Mouse (Mus musculus) kidney, postnatal 0 days (tissue): ENCODE data around the gene Padi3. TPM values are rescaled to one million over a fixed set of nuclear protein-coding genes. Genes with fewer than 3 reads are reported as not detected.

ENCODE experiments used
- ATAC-seq: fragments of 200-750 bp; cut with Nextera tagmentation; replicated peaks from 2 replicates; pipeline ENCODE4 v1.8.0; 2017; ENCODE audit warnings: low read depth, moderate number of reproducible peaks, moderate TSS enrichment, moderate library complexity; ENCODE audit not compliant: low FRiP score
- DNase-seq: peaks from one replicate; pipeline ENCODE4 v3.0.0-alpha.2; 2016; ENCODE audit warnings: low spot score
- H3K27ac ChIP-seq: fragments of 300-500 bp; sonication (generic); 2 replicates; pipeline ENCODE4 v1.5.1; 2014; ENCODE audit warnings: mild to moderate bottlenecking
- H3K27me3 ChIP-seq: fragments of 300-500 bp; sonication (generic); 2 replicates; pipeline ENCODE4 v1.6.1; 2014; ENCODE audit warnings: low read length, mixed read lengths; ENCODE audit not compliant: insufficient read depth
- H3K36me3 ChIP-seq: fragments of 300-500 bp; sonication (generic); 2 replicates; pipeline ENCODE4 v1.6.1; 2014; ENCODE audit warnings: low read length, mixed read lengths; ENCODE audit not compliant: insufficient read depth
- H3K4me1 ChIP-seq: fragments of 300-500 bp; sonication (generic); replicated peaks from 2 replicates; pipeline ENCODE4 v1.6.1; 2014; ENCODE audit warnings: antibody characterized with exemption, low read length, mixed read lengths; ENCODE audit not compliant: insufficient read depth
- H3K4me2 ChIP-seq: fragments of 300-500 bp; sonication (generic); 2 replicates; pipeline ENCODE4 v1.6.1; 2014; ENCODE audit warnings: mild to moderate bottlenecking, low read length, moderate library complexity, mixed read lengths
- H3K4me3 ChIP-seq: fragments of 300-500 bp; sonication (generic); replicated peaks from 2 replicates; pipeline ENCODE4 v1.5.1; 2014; ENCODE audit warnings: low read depth, low read length
- H3K9ac ChIP-seq: fragments of 300-500 bp; sonication (generic); 2 replicates; pipeline ENCODE4 v1.6.1; 2014; ENCODE audit warnings: low read depth, low read length
- H3K9me3 ChIP-seq: fragments of 300-500 bp; sonication (generic); replicated peaks from 2 replicates; pipeline ENCODE4 v1.6.1; 2016; ENCODE audit warnings: low read length, inconsistent platforms, mixed read lengths
- CTCF ChIP-seq: IDR thresholded peaks from 2 replicates; pipeline ENCODE4 v1.5.1; 2016; ENCODE audit warnings: antibody characterized with exemption, low read depth, mild to moderate bottlenecking, moderate library complexity
- WGBS: fragments of 180-500 bp; shearing (Covaris S2); extraction: QIAGEN DNeasy Blood & Tissue Kit; methylation state at CpG from one replicate; pipeline ENCODE4 v1.1.7; 2014; 5-methylcytosine and 5-hydroxymethylcytosine counted together
- polyA plus RNA-seq: library from polyadenylated mRNA; unstranded; fragments of >200 nt; fragmentation: Nextera tagmentation; extraction: Ambion mirVana; gene quantifications from 2 replicates; pipeline ENCODE4 v1.2.1, GENCODE M21; 2015

Padi3 gene
- polyA plus RNA-seq, 1 experiment from 2014 or later, result 0.08 TPM

DNA sequence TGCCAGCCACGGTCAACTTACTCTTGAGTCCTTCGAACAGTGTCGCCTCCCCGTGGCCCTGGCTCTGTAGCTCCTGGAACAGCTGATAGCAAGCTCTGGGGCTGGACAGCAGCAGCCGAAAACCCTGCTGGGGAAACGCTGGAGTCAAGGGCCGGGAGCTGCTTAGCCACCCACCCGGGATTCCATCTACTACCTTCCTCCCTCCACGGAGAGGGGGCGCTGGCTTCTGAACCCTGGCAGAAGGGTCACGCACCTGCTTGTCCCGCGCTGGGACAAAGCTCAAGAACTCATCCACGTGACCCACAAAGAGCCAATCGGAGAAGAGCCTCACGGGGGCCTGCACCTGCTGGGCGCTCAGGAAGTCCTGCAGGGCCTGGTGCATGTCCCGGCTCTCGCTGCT, 60.1 kb downstream of the Padi3 start:
- H3K4me3 ChIP-seq, result no peak overlapping the region
- TF ChIP-seq CTCF, result peak; percentile 33; the same call in 1 of the 2 replicates
- 0 out of 2 replicates have a peak overlapping the region, but pooled peaks have one; percentile 19 for H3K9ac ChIP-seq
- H3K27me3 ChIP-seq, result no peaks in the 10 kb centered on the region
- DNase-seq, result peak; percentile 35
- H3K36me3 ChIP-seq, result no peaks in the 10 kb centered on the region
- no peak overlapping the region for H3K27ac ChIP-seq
- H3K4me1 ChIP-seq, result no peaks in the 10 kb centered on the region
- peak overlapping the region; percentile 36; the same call in 1 of the 2 replicates for H3K4me2 ChIP-seq
- no peaks in the 10 kb centered on the region for H3K9me3 ChIP-seq
- 13% methylated on average over 19 of the region's 19 CpGs for WGBS
- peak; percentile 64; the same call in 1 of the 2 replicates for ATAC-seq

DNA sequence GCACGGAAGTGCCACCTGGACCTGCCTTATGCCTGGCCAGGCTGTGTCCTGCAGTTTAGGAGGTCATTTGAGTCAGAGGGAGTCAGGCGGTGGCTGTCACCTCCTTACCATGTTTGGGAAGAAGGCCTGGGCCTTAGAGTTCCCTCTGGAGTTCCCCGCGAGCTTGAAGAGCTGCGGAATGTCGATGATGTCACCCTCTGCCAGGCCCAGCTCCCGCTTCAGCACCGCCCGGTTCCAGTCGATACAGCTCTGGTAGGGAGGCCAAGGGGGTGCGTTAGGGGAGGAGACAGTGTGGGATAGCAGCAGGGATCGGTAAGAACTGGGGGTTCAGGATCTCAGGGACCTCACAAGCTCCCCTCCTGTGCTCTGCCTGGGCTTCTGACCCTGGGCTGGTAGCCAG, 62.5 kb downstream of the Padi3 start:
- Histone ChIP-seq H3K4me3 (no peak overlapping the region), H3K27me3 (no peaks in the 10 kb centered on the region), H3K4me1 (no peaks in the 10 kb centered on the region), H3K27ac (no peak overlapping the region), H3K4me2 (no peak overlapping the region), H3K9me3 (no peaks in the 10 kb centered on the region), H3K9ac (no peak overlapping the region), H3K36me3 (no peaks in the 10 kb centered on the region)
- peak; percentile 47 for DNase-seq
- 19% methylated on average over 12 of the region's 12 CpGs for WGBS
- TF ChIP-seq CTCF, result no peak
- ATAC-seq, result no peak

DNA sequence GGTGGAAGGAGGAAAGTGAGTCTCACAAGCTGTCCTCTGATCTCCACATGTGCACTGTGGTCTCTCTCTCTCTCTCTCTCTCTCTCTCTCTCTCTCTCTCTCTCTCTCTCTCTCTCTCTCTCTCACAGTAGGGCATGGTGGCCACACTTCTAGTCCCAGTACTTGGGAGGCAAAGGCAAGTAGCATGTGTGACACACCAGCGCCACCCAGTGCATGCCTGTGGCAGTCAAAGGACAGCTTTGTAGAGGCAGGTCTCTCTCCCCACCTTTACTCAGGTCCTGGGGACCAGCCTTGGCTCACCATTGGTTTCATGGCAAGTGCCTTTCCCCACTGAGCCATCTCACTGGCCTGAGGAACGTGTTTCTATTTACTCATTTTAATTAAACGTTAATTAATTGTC, 65.8 kb downstream of the Padi3 start:
- TF ChIP-seq CTCF, result peak; percentile 63
- peak; percentile 33 for DNase-seq
- no peaks in the 10 kb centered on the region for H3K4me1 ChIP-seq
- H3K27me3 ChIP-seq, result no peaks in the 10 kb centered on the region
- WGBS, result 19% methylated on average over 3 of the region's 3 CpGs
- no peaks in the 10 kb centered on the region for H3K9me3 ChIP-seq
- H3K4me3 ChIP-seq, result no peak overlapping the region
- no peak for ATAC-seq
- no peak overlapping the region for H3K27ac ChIP-seq
- no peak overlapping the region for H3K9ac ChIP-seq
- no peaks in the 10 kb centered on the region for H3K36me3 ChIP-seq
- H3K4me2 ChIP-seq, result no peak overlapping the region

DNA sequence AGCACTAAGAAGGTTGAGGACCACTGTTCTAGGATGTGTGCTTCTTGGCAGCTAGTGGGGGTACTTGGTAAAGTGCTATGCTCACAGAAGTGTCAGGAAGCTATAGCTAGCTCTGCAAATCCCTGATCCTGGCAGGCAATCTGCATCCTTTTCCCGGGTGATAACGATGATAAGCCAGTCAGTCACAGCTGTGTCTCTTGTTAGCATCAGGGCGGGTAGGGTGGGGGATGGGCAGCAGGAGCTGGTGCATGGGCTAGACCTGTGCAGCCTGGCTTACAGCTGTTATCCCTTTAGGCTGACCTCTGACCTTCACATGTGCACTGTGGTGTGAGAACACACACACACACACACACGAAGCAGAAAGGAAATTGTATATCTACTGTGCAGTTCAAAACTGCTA, 67.4 kb downstream of the Padi3 start:
- Histone ChIP-seq H3K4me2 (no peak overlapping the region), H3K4me3 (no peak overlapping the region), H3K27me3 (no peaks in the 10 kb centered on the region), H3K4me1 (no peaks in the 10 kb centered on the region), H3K9me3 (no peaks in the 10 kb centered on the region), H3K9ac (no peak overlapping the region), H3K36me3 (no peaks in the 10 kb centered on the region), H3K27ac (no peak overlapping the region)
- 62% methylated on average over 4 of the region's 4 CpGs for WGBS
- no peak for DNase-seq
- ATAC-seq, result no peak
- TF ChIP-seq CTCF, result no peak

DNA sequence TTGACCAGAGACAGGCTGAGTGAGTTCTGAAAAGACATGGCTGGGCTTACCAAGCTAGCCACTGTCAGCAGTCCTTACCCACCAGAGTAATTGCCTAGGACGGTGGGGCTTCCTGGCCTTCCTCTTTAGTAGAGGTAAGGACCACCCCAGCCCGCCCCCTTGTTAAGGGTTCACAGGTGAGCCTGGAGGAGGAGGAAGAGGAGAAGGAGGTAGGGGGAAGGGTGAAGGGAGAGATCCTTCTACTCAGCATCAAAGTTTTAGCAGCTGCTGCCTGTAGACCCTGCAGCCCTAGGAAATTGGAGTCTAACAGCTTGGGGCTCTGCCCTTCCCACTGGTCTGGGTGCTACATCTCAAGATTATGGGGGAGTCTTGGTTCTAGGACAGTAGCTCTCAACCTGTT, 67.9 kb downstream of the Padi3 start, which contains the start of gene Padi6:
Padi6 (minus strand) TSS at position 101 of the 400 bp plus-strand sequence.
- ATAC-seq, result no peak

DNA sequence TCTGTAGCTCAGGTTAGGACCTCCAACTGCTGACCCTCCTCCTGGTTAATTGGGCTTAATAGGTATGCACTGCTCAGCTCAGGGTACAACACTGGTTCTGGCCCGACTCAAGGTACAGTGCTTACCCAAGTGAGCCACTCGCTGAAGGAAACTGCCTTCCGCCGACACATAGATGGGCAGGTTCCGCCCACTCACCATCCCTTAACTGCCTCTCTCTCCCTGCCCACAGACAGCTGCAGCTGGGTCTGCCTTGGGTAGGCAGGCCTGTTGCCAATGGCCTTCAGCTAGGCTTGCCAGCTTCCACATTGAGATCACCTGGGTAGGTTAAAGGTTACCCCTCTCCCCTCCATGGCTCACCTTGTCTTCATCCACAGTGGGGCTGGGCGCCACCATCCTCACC, 69.0 kb downstream of the Padi3 start:
- Histone ChIP-seq H3K27ac (no peak overlapping the region), H3K4me2 (no peak overlapping the region), H3K4me3 (no peak overlapping the region), H3K27me3 (no peaks in the 10 kb centered on the region), H3K9me3 (no peaks in the 10 kb centered on the region), H3K36me3 (no peaks in the 10 kb centered on the region), H3K4me1 (no peaks in the 10 kb centered on the region), H3K9ac (no peak overlapping the region)
- TF ChIP-seq CTCF, result no peak
- no peak for DNase-seq
- no peak for ATAC-seq
- 69% methylated on average over 6 of the region's 6 CpGs for WGBS

More for the DNA sequence above, 67.9 kb downstream of the Padi3 start, which contains the start of gene Padi6:
- Histone ChIP-seq H3K9me3 (no peaks in the 10 kb centered on the region), H3K4me2 (no peak within 1 kb of the TSS), H3K36me3 (no peaks in the 10 kb centered on the region), H3K9ac (no peak within 1 kb of the TSS), H3K27me3 (no peaks in the 10 kb centered on the region), H3K27ac (no peak within 1 kb of the TSS), H3K4me1 (no peaks in the 10 kb centered on the region), H3K4me3 (no peak within 1 kb of the TSS)
- no peak for TF ChIP-seq CTCF
- no peak for DNase-seq
- 52% methylated on average over 2 of the region's 2 CpGs for WGBS

DNA sequence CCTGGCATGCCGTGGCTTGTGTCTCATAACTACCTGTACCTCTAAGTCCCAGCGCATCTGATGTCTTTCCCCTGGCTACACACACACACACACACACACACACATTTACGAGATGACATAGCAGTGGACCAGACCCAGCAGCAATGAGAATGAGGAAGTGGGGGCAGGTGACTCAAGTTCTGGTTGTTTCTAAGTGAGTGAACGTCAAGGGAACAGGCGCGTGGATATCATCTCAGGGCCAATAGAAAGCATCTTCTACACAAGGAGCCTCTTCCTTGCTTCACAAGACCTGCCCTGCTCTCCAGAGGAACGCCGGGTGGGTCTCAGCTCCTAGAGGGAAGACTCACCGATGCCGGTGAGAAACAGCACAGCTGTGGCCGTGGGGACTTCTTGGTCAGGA, 69.8 kb downstream of the Padi3 start:
- Histone ChIP-seq H3K9me3 (no peaks in the 10 kb centered on the region), H3K27me3 (no peaks in the 10 kb centered on the region), H3K27ac (no peak overlapping the region), H3K4me1 (no peaks in the 10 kb centered on the region), H3K36me3 (no peaks in the 10 kb centered on the region), H3K4me2 (no peak overlapping the region), H3K9ac (no peak overlapping the region), H3K4me3 (no peak overlapping the region)
- ATAC-seq, result no peak
- TF ChIP-seq CTCF, result no peak
- 86% methylated on average over 11 of the region's 11 CpGs for WGBS
- no peak for DNase-seq

Other genes with a start within 250 kb of the Padi3 start
- 21.2 and 22.2 TPM in 2 replicates for gene Arhgef10l, start 144.6 kb downstream of the Padi3 start, polyA plus RNA-seq
- gene Rcc2, start 110.1 kb downstream of the Padi3 start, polyA plus RNA-seq, result 25.6 and 35.6 TPM in 2 replicates
- 0.07 TPM in 1 of 2 replicates, not detected in the other for gene Padi6, start 68.0 kb downstream of the Padi3 start, polyA plus RNA-seq
- gene Padi4, start 36.4 kb downstream of the Padi3 start, polyA plus RNA-seq, result 0.74 and 1.1 TPM in 2 replicates
- gene Padi1, start 35.1 kb upstream of the Padi3 start, polyA plus RNA-seq, result 0.23 and 0.28 TPM in 2 replicates
- gene Padi2, start 95.7 kb upstream of the Padi3 start, polyA plus RNA-seq, result 21.1 and 21.8 TPM in 2 replicates
- gene Sdhb, start 150.6 kb upstream of the Padi3 start, polyA plus RNA-seq, result 660 and 674 TPM in 2 replicates
- 30.6 and 31.9 TPM in 2 replicates for gene Atp13a2, start 176.2 kb upstream of the Padi3 start, polyA plus RNA-seq
- gene Mfap2, start 199.8 kb upstream of the Padi3 start, polyA plus RNA-seq, result 330 and 339 TPM in 2 replicates
- 5.9 and 7.8 TPM in 2 replicates for gene Crocc, start 249.9 kb upstream of the Padi3 start, polyA plus RNA-seq